Mouse (Mus musculus) liver, adult 10 weeks (tissue): ENCODE data around the gene AC134908.4. TPM values are rescaled to one million over a fixed set of nuclear protein-coding genes. Genes with fewer than 3 reads are reported as not detected.

Experiments
- polyA plus RNA-seq: library from polyadenylated mRNA; stranded (reverse); fragments of 350-450 nt; fragmentation: Illumina TruSeq; extraction: RNeasy Lipid Tissue Mini Kit (QIAGEN cat#74804); gene quantifications from one replicate; pipeline ENCODE4 v1.2.3, GENCODE M21; 2014; ENCODE audit warnings: low read depth, low replicate concordance

AC134908.4 gene
- 1.6 TPM for polyA plus RNA-seq

GRCm38 (mm10) chr17:25795609-25796092 is at the start of gene AC134908.4:
Gene AC134908.4 (minus strand): TSS chr17:25795659.

DNA sequence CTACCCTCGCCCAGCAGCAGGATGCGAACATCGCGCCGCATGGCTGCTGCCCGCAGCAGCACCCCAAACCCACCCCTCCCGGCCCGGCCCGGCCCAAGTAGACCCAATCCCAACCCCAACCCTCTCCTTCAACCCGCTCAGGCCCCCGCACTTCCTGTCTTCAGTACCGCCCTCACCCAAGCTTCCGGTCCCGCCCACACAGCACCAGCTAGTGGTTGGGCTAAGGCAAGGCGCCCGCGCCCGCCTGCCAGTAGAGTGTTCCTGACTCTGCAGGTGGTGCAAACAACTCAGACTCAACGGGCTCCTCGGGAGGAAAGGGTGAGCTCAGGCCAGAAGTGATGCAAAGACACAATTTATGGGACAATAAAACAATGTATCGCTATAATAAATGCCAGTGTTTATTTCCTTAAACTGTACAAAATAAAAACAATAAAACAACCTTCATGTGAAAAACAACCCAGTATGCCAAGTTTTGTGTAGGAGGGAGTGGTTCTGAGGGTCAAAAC is 49.0 kb upstream of the AC134908.4 start, which contains the start of gene Rhot2:
TSS of gene Rhot2 (minus strand) at position 456 of the 506 bp plus-strand sequence.

GRCm38 (mm10) chr17:25841117-25841880 is 45.8 kb upstream of the AC134908.4 start, which contains the start of gene Gm20683:
Gene Gm20683 (minus strand): TSS chr17:25841763.

GRCm38 (mm10) chr17:25837076-25837410 is 41.6 kb upstream of the AC134908.4 start, which contains the start of gene Rhbdl1:
Gene Rhbdl1 (minus strand): TSS chr17:25837295.

DNA sequence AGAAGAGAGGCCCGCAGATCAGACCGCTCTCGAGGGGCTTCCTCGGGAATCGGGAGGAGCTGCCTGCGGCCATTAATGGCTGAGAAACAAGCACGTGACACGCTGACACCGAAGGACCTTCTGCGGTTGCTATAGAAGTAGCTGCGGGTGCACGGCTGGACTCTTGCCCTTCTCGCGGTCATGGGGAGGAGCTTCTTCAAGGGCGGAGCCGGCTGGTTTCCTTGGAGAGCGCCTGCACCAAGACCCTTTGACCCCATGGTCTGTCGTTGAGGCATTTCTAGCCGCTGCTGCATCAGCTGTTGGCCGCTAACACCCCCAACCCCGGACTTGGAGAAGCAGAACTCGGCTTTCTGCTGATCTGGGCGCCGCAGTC is 37.8 kb upstream of the AC134908.4 start, which contains the start of gene Stub1:
TSS of gene Stub1 (minus strand) at position 114 of the 373 bp plus-strand sequence.

GRCm38 (mm10) chr17:25828712-25829557 is 33.5 kb upstream of the AC134908.4 start, which contains the start of gene Jmjd8:
Gene Jmjd8 (plus strand): TSS chr17:25828867.

GRCm38 (mm10) chr17:25823452-25823851 is 28.0 kb upstream of the AC134908.4 start, which contains the start of gene Wdr24:
Gene Wdr24 (plus strand): TSS chr17:25823627.

DNA sequence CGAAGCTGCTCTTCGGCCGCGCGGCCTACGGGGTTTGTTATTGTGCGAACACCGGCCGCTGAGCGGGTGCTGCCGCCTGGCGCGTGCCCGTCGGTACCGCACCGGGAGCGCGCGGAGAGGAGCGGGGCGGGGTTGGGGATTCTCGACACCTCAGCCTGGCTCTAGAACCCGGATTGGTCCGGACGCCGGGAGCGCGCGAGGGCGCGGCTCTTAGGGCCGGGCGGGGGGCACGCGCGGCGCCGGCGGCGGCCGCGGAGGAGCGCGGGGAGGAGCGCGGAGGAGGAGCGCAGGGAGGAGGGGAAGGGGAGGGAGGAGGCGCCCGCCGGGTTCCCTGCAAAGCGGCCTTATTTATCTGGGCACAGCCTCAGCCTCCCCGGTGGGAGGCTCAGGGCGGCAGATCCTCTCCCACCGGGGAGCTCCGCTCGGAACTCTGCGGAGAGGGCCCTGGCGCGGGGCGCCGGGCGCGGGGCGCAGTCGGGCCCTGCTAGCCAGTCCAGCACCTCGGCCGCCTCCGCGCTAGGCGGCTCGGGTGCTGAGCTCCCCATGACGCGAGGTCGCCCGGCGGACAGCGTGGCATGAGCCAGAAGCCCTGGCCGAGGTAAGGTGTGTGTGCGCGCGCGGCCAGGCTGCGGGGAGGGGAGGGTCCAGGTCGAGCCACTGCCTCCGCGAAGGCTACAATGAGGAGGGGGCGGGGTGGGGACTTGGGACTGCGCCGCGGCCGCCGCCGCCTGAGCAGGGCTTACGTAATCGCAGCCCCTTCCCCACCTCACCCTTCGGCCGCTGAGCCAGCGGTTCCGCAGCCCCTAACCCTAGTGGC is 13.5 kb upstream of the AC134908.4 start, which contains the start of gene Fbxl16:
TSS of gene Fbxl16 (plus strand) at position 297 of the 817 bp plus-strand sequence.

DNA sequence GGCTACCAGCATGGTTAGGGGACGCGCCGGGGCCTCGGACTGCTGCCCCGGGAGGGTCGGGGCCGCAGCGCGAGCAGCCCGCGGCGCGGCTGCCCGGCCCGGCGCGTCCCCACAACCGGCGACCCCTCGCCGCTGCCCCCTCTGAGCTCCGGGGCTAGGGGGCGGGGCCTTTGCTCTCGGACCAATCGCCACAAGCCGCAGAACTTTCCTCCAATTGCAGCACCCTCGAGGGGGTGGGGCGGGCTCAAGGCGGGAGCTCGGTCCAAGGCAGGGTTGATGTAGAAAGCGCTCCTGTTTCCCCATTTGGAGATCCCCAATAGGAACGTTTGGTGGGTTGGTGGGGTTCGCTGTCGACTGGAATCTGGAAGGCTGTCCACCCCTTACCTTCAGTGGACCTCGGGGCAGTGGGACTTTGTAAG is 1.5 kb upstream of the AC134908.4 start, which contains the start of gene Metrn:
TSS of gene Metrn (minus strand) at position 186 of the 419 bp plus-strand sequence.

GRCm38 (mm10) chr17:25792615-25793014 is 2.8 kb downstream of the AC134908.4 start, which contains the start of gene Fam173a:
Gene Fam173a (minus strand): TSS chr17:25792901.

GRCm38 (mm10) chr17:25786280-25786679 is 9.2 kb downstream of the AC134908.4 start, which contains the start of gene Ccdc78:
Gene Ccdc78 (plus strand): TSS chr17:25786580.

DNA sequence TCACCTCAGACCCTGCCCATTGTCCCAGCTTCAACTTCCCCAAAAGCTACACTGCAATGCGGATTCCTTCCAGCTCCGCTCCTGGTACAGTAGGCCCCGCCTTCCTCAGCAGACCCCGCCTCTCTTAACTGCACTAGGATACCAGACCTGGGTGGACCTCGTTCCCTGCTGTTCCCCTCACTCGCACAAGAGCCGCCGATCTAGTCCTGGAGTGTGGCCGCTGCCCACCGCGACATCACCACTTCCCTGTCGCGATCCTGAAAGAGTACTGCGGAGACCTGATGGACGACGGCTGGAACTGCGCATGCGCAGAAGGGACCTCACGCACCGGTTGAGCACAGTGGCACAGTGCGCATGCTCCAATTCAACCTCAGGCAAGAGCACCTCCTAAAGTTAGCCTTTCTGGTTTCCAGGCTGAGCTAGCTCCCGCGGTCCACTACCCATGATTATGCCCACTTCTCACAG is 10.1 kb downstream of the AC134908.4 start, which contains the start of gene Haghl:
TSS of gene Haghl (minus strand) at position 393 of the 465 bp plus-strand sequence.

GRCm38 (mm10) chr17:25773549-25774120 is 21.8 kb downstream of the AC134908.4 start, which contains the start of gene Narfl:
Gene Narfl (plus strand): TSS chr17:25773776.

DNA sequence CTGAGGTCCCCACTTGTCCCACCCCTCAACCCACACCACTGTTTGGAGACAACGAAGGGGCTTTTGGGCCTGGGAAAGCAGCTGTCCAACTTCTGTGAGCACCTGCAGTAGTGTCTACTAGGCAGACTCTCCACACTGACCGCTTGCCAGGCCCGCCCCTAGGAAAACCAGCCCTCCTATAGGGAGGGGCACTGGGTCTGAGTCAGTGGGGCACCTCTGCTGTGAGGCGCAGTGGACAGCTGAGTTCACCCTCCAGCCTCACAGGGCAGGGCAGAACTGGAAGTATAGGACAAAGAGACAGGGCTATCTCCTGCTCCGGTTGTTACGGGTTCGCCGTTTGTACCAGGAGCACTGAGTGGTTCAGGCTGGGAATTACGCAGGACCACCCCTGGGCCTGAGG is 41.2 kb downstream of the AC134908.4 start, which contains the start of gene Msln:
TSS of gene Msln (minus strand) at position 138 of the 400 bp plus-strand sequence.

Other genes with a start within 250 kb of the AC134908.4 start
- not detected for gene Sox8, start 225.0 kb downstream of the AC134908.4 start, polyA plus RNA-seq
- gene Lmf1, start 216.6 kb downstream of the AC134908.4 start, polyA plus RNA-seq = 2.1 TPM
- gene Gng13, start 78.5 kb downstream of the AC134908.4 start, polyA plus RNA-seq = not detected
- not detected for gene Chtf18, start 68.2 kb downstream of the AC134908.4 start, polyA plus RNA-seq
- not detected for gene Rpusd1, start 68.0 kb downstream of the AC134908.4 start, polyA plus RNA-seq
- gene Mslnl, start 59.6 kb downstream of the AC134908.4 start, polyA plus RNA-seq = not detected
- 0.53 TPM for gene Msln, start 41.3 kb downstream of the AC134908.4 start, polyA plus RNA-seq
- 2.1 TPM for gene Narfl, start 21.9 kb downstream of the AC134908.4 start, polyA plus RNA-seq
- not detected for gene Haghl, start 10.0 kb downstream of the AC134908.4 start, polyA plus RNA-seq
- not detected for gene Ccdc78, start 9.1 kb downstream of the AC134908.4 start, polyA plus RNA-seq
- 0.32 TPM for gene Fam173a, start 2.8 kb downstream of the AC134908.4 start, polyA plus RNA-seq
- not detected for gene Metrn, start 1.5 kb upstream of the AC134908.4 start, polyA plus RNA-seq
- not detected for gene Fbxl16, start 13.4 kb upstream of the AC134908.4 start, polyA plus RNA-seq
- 0.64 TPM for gene Wdr24, start 28.0 kb upstream of the AC134908.4 start, polyA plus RNA-seq
- gene Jmjd8, start 33.2 kb upstream of the AC134908.4 start, polyA plus RNA-seq = 5.3 TPM
- 5.4 TPM for gene Stub1, start 37.7 kb upstream of the AC134908.4 start, polyA plus RNA-seq
- not detected for gene Rhbdl1, start 41.6 kb upstream of the AC134908.4 start, polyA plus RNA-seq
- gene Gm20683, start 46.1 kb upstream of the AC134908.4 start, polyA plus RNA-seq = not detected
- 9.5 TPM for gene Rhot2, start 49.2 kb upstream of the AC134908.4 start, polyA plus RNA-seq
- 0.45 TPM for gene Wdr90, start 65.8 kb upstream of the AC134908.4 start, polyA plus RNA-seq
- gene Mcrip2, start 73.1 kb upstream of the AC134908.4 start, polyA plus RNA-seq = 3.8 TPM
- 13.0 TPM for gene Mettl26, start 79.4 kb upstream of the AC134908.4 start, polyA plus RNA-seq
- not detected for gene Wfikkn1, start 85.2 kb upstream of the AC134908.4 start, polyA plus RNA-seq
- 0.74 TPM for gene Rab40c, start 124.1 kb upstream of the AC134908.4 start, polyA plus RNA-seq
- 14.8 TPM for gene Pigq, start 149.3 kb upstream of the AC134908.4 start, polyA plus RNA-seq
- not detected for gene Nhlrc4, start 149.3 kb upstream of the AC134908.4 start, polyA plus RNA-seq
- not detected for gene A930017K11Rik, start 156.9 kb upstream of the AC134908.4 start, polyA plus RNA-seq
- gene Capn15, start 190.1 kb upstream of the AC134908.4 start, polyA plus RNA-seq = 0.77 TPM